Comparison of ENCODE assay signal across 8 mouse cellular contexts in genomic region chr11:110409776-110410175, GRCm38 (mm10). TPM values are rescaled to one million over a fixed set of nuclear protein-coding genes. Genes with fewer than 3 reads are reported as not detected.
DNase-seq lines count a peak whose midpoint lies in the region; ATAC-seq and TF ChIP-seq lines count a peak whose summit lies in the region.

No protein-coding gene starts in this region.

- DNase-seq in midbrain, embryonic 11.5 days (ENCODE audit: low spot score, missing footprints): peak; percentile 84
- DNase-seq in midbrain, embryonic 10.5 days (ENCODE audit: low spot score): no peak
- peak; percentile 55 for DNase-seq in adrenal gland, postnatal 10 days
- no peak for DNase-seq in lung, postnatal 0 days (ENCODE audit: low spot score)
- peak; percentile 39 for DNase-seq in thymus, postnatal 25 days
- no peak for DNase-seq in embryo, embryonic 10.5 days (ENCODE audit: low spot score)
- no peak for DNase-seq in cerebellum, adult 11-12 months

- no peaks in the 10 kb centered on the region for H3K27me3 ChIP-seq in midbrain, embryonic 11.5 days (ENCODE audit: control insufficient read depth, insufficient read depth, low read length)
- H3K27me3 ChIP-seq in midbrain, embryonic 10.5 days (ENCODE audit: low read depth, poor library complexity, severe bottlenecking): no peaks in the 10 kb centered on the region
- H3K27me3 ChIP-seq in lung, postnatal 0 days (replicated peaks; ENCODE audit: insufficient read depth, low read length): no peaks in the 10 kb centered on the region

- no peak overlapping the region for H3K27ac ChIP-seq in midbrain, embryonic 11.5 days (ENCODE audit: low read depth, low read length)
- H3K27ac ChIP-seq in midbrain, embryonic 10.5 days (replicated peaks): no peak overlapping the region
- H3K27ac ChIP-seq in lung, postnatal 0 days (ENCODE audit: low read length): no peak overlapping the region

- H3K9ac ChIP-seq in midbrain, embryonic 11.5 days (ENCODE audit: low read length): no peak overlapping the region
- no peak overlapping the region for H3K9ac ChIP-seq in lung, postnatal 0 days (replicated peaks; ENCODE audit: low read depth)

- no peaks in the 10 kb centered on the region for H3K36me3 ChIP-seq in midbrain, embryonic 11.5 days (ENCODE audit: control insufficient read depth, insufficient read depth, low read length)
- peaks cover 38% of the 10 kb centered on the region for H3K36me3 ChIP-seq in midbrain, embryonic 10.5 days
- no peaks in the 10 kb centered on the region for H3K36me3 ChIP-seq in lung, postnatal 0 days (ENCODE audit: insufficient read depth, low read length)

- H3K4me3 ChIP-seq in midbrain, embryonic 11.5 days (ENCODE audit: low read depth, low read length): no peak overlapping the region
- no peak overlapping the region for H3K4me3 ChIP-seq in midbrain, embryonic 10.5 days
- no peak overlapping the region for H3K4me3 ChIP-seq in lung, postnatal 0 days (ENCODE audit: low read depth, low read length)

- no peaks in the 10 kb centered on the region for H3K9me3 ChIP-seq in midbrain, embryonic 11.5 days (ENCODE audit: control insufficient read depth, low read length)
- H3K9me3 ChIP-seq in midbrain, embryonic 10.5 days (replicated peaks): no peaks in the 10 kb centered on the region; the same call in 1 of the 2 replicates
- no peaks in the 10 kb centered on the region for H3K9me3 ChIP-seq in lung, postnatal 0 days (ENCODE audit: low read length)

- TF ChIP-seq EP300 in lung, postnatal 0 days (IDR thresholded peaks at IDR 0.05): no peak

- ATAC-seq in midbrain, embryonic 11.5 days (ENCODE audit: low FRiP score): no peak
- ATAC-seq in lung, postnatal 0 days: no peak
- no peak for ATAC-seq in activated CD4-positive, CD25-positive, alpha-beta regulatory T cell, adult 4 months

- H3K4me2 ChIP-seq in midbrain, embryonic 11.5 days: no peak overlapping the region
- no peak overlapping the region for H3K4me2 ChIP-seq in lung, postnatal 0 days (replicated peaks; ENCODE audit: low read depth, low read length)

- H3K4me1 ChIP-seq in midbrain, embryonic 11.5 days (ENCODE audit: control insufficient read depth, insufficient read depth, low read length): no peaks in the 10 kb centered on the region
- H3K4me1 ChIP-seq in midbrain, embryonic 10.5 days: no peaks in the 10 kb centered on the region
- H3K4me1 ChIP-seq in lung, postnatal 0 days (ENCODE audit: insufficient read depth, low read depth, low read length): no peaks in the 10 kb centered on the region; the same call in 1 of the 2 replicates

- 73% methylated on average over 9 of the region's 9 CpGs for WGBS in midbrain, embryonic 11.5 days
- WGBS in midbrain, embryonic 10.5 days: 70% methylated on average over 9 of the region's 9 CpGs
- WGBS in lung, postnatal 0 days: 71% methylated on average over 9 of the region's 9 CpGs

- TF ChIP-seq CTCF in lung, postnatal 0 days (IDR thresholded peaks at IDR 0.05): peak; percentile 58

RNA-seq across cellular contexts. Expression of gene Map2k6, which starts 10.9 kb away (rescaled TPM):
- polyA plus RNA-seq in midbrain, embryonic 11.5 days (2014; fragmentation: Nextera tagmentation; extraction: Ambion mirVana): 37.1 and 38.7 TPM in 2 replicates
- polyA plus RNA-seq in midbrain, embryonic 10.5 days (2016; fragmentation: Nextera tagmentation; extraction: Ambion mirVana): 31.4 and 35.8 TPM in 2 replicates
- 10 to 100 TPM in 1 of 2 experiments, 1 to 10 TPM in 1; 7.6 to 11.0 TPM for total RNA-seq in adrenal gland, postnatal 10 days (2021)
- 4.7 and 5.1 TPM in 2 replicates for polyA plus RNA-seq in lung, postnatal 0 days (2015; fragmentation: Nextera tagmentation; extraction: Ambion mirVana)
- 1 to 10 TPM; 5.7 to 7.7 TPM for polyA plus RNA-seq in activated CD4-positive, CD25-positive, alpha-beta regulatory T cell, adult 4 months (2017; shearing (Covaris generic))

Comparison
In these comparisons a context has a peak if more than half of its experiments do, and no peak if none do; other contexts are left out.
1. DNase-seq: peak in midbrain, embryonic 11.5 days (single experiment), adrenal gland, postnatal 10 days (single experiment) and thymus, postnatal 25 days (single experiment); none in midbrain, embryonic 10.5 days (single experiment), lung, postnatal 0 days (single experiment), embryo, embryonic 10.5 days (single experiment) and cerebellum, adult 11-12 months (single experiment).